Mouse (Mus musculus) retina, postnatal 7 days (tissue): ENCODE data around the gene Olfr825.
"Not testable (repeated sequence)": the region's sequence is repeated elsewhere in the genome, so short reads cannot be mapped to it uniquely, and the experiment has no call there.

Experiments
- DNase-seq: peaks from one replicate; pipeline ENCODE4 v3.0.0-alpha.2; 2012; ENCODE audit warnings: low read depth, low spot score

The Olfr825 gene

DNA sequence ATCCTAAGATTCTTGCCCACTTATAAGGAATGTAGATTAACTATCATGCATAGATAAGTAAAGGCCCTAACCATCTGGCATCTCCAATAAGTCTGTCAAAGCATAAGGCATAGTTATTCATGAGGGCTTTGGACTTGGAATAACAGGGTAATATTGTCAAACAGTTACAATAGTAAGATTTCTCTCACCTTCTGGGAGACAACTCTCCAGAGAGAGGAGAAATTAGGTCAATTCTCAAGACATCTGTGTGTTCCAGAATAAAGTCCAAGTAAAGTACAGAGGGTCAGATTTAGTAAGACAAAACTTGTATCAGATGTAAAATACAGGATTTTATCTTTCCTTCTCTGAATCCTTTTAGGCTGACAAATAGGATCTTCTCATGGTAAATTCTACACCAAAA, at the start of gene Olfr825:
Gene Olfr825, minus strand, starts transcription at position 101 of the 400 bp plus-strand sequence.
- no peak for DNase-seq

GRCm38 (mm10) chr10:130214303-130214702, 47.7 kb upstream of the Olfr825 start, which contains the start of gene Olfr827:
Gene Olfr827, minus strand, starts transcription at chr10:130214403.
- no peak for DNase-seq

- no peak for DNase-seq
These were observed 17.5 kb upstream of the Olfr825 start, which contains the start of gene Olfr826 for GRCm38 (mm10) chr10:130184086-130184485. Gene Olfr826, minus strand, starts transcription at chr10:130184186.

GRCm38 (mm10) chr10:130165196-130165595, 1.4 kb downstream of the Olfr825 start:
- DNase-seq, result no peak

- no peak for DNase-seq
These were observed 22.4 kb downstream of the Olfr825 start for GRCm38 (mm10) chr10:130144121-130144520.

DNA sequence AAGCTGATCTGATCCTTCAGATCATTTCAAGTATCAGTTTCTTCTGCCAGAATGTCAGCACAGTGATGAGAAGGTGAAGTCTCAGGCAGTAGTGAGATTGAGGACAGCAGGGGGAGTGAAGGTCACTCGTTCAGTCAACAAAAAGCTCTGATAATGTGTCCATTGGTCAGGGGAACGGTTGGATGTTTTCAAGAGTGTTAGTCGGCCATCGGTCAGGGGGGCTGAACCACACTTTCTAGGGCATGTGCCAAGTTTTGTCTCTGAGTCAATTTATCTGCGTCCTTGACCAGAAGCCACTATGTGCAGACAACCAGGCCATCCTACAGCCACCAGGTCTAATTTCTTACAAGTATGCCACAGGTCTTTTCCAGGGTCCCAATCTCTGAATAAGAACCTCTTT, 24.1 kb downstream of the Olfr825 start:
- not testable (repeated sequence) for DNase-seq

DNA sequence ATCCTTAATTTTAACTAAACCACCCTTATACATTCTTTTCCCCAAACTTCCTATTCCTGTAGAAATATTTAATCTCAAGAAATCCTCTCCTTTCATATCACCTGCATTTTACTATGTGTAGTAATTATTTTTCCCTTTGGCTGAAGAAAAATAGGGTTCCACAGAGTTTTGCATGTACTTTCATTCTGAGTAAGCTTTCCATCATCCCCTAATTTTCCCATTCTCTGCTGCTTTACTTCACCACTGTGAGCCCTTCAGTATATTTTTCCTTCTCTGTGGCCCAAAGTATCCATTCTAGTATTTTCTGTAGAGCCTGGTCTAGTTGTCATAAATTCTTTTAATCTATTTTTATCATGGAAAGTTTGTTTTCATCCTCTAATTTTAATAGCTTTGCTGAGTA, 31.8 kb downstream of the Olfr825 start:
- no peak for DNase-seq

GRCm38 (mm10) chr10:130129900-130130299, 36.7 kb downstream of the Olfr825 start, which contains the start of gene Olfr824:
Gene Olfr824, minus strand, starts transcription at chr10:130130000.
- not testable (repeated sequence) for DNase-seq

DNA sequence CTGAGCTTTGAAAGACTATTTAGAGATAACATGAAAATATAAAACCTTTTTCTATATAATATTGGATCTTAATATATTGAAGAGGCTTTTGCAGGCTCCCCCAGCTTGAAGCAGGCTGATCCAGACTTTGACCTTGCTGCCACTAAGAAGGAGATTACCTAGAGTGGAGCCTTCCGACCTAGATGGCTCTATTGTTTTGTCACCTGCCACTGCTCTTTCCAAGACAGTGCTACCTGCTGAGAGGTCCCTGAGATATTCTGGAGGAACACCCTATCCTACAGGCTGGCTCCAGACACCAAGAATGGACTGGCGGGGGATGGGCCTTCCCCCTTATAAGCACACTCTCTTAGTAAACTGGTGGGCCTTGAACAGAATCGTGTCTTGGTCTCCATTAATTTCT, 50.5 kb downstream of the Olfr825 start:
- DNase-seq, result not testable (repeated sequence)

DNA sequence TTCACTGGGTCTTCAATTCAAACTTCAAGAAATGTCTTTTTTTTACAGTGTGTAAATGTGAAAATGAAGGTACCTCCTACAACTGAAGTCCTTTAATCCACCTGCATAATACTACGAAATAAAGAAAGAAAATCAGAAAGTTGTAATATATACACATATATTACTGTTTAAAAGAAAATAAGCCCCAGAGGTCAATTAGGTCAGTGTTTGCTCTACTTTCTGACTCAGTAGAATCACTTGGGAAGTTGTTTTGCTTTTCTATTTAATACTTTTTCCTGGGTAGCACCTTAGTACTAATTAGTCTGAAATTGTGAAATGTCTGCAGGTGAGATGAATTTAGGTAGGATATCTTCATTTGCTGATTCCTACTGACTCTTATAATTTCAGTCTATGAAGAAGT, 51.3 kb downstream of the Olfr825 start, which contains the start of gene Olfr823:
Gene Olfr823, minus strand, starts transcription at position 101 of the 400 bp plus-strand sequence.
- DNase-seq, result not testable (repeated sequence)
